Mouse (Mus musculus) kidney, embryonic 14.5 days (tissue): ENCODE data around the gene Dcaf6. TPM values are rescaled to one million over a fixed set of nuclear protein-coding genes. Genes with fewer than 3 reads are reported as not detected.
A peak's percentile ranks its signal among the peaks of the same experiment; 100 is the strongest.

Experiments used
- ATAC-seq: fragments of 200-750 bp; cut with Nextera tagmentation; 2 replicates; pipeline ENCODE4 v1.8.0; 2017; ENCODE audit warnings: moderate number of reproducible peaks, mild to moderate bottlenecking, moderate TSS enrichment, moderate library complexity; ENCODE audit not compliant: low FRiP score, low TSS enrichment
- H3K27ac ChIP-seq: fragments of 300-500 bp; sonication (generic); 2 replicates; pipeline ENCODE4 v1.5.1; 2014; ENCODE audit warnings: low read depth, mild to moderate bottlenecking, low read length, moderate library complexity, mixed read lengths
- H3K27me3 ChIP-seq: fragments of 300-500 bp; sonication (generic); 2 replicates; pipeline ENCODE4 v1.6.1; 2014; ENCODE audit warnings: mild to moderate bottlenecking, low read length; ENCODE audit not compliant: control insufficient read depth, insufficient read depth
- H3K36me3 ChIP-seq: fragments of 300-500 bp; sonication (generic); 2 replicates; pipeline ENCODE4 v1.6.1; 2014; ENCODE audit warnings: low read length, mixed read lengths; ENCODE audit not compliant: control insufficient read depth, insufficient read depth
- H3K4me1 ChIP-seq: fragments of 300-500 bp; sonication (generic); 2 replicates; pipeline ENCODE4 v1.6.1; 2014; ENCODE audit warnings: low read length, mixed read lengths; ENCODE audit not compliant: control insufficient read depth, insufficient read depth
- H3K4me2 ChIP-seq: fragments of 300-500 bp; sonication (generic); replicated peaks from 2 replicates; pipeline ENCODE4 v1.6.1; 2014; ENCODE audit warnings: low read depth, mild to moderate bottlenecking, low read length
- H3K4me3 ChIP-seq: fragments of 300-500 bp; sonication (generic); 2 replicates; pipeline ENCODE4 v1.5.1; 2014; ENCODE audit warnings: mild to moderate bottlenecking, low read length
- H3K9ac ChIP-seq: fragments of 300-500 bp; sonication (generic); 2 replicates; pipeline ENCODE4 v1.6.1; 2014; ENCODE audit warnings: low read depth, mild to moderate bottlenecking, low read length, moderate library complexity
- H3K9me3 ChIP-seq: fragments of 300-500 bp; sonication (generic); 2 replicates; pipeline ENCODE4 v1.6.1; 2016; ENCODE audit warnings: low read length; ENCODE audit not compliant: control insufficient read depth
- WGBS: fragments of 180-500 bp; shearing (Covaris S2); extraction: QIAGEN DNeasy Blood & Tissue Kit; methylation state at CpG from one replicate; pipeline ENCODE4 v1.1.7; 2014; 5-methylcytosine and 5-hydroxymethylcytosine counted together
- polyA plus RNA-seq: library from polyadenylated mRNA; unstranded; fragments of >200 nt; fragmentation: Nextera tagmentation; extraction: Ambion mirVana; gene quantifications from 2 replicates; pipeline ENCODE4 v1.2.1, GENCODE M21; 2014

Dcaf6 gene
- polyA plus RNA-seq = 11.6 and 18.4 TPM in 2 replicates

DNA sequence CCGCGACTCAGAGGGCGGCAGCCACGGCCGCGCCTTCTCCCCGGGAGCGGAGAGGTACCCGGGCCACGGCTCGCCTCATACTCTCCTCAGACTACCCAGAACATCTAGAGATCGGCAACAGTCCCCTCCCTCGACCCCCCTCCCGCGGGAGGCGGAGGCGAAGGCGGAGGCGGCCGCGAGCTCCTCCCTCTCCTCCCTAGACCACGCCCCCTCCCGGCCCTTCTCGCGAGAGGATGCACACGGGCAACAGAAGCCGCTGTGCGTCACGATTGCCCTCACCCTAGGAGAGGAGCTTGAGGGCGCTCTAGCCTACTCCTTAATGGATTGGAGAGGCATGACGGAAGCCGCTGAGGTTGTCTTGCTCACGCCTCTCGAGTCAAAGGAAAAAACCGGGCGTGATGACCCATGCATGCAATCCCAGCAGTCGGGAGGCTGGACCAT is at the start of gene Dcaf6, which contains the start of gene Mpc2:
Dcaf6 (minus strand) TSS at position 116 of the 441 bp plus-strand sequence.
Mpc2 (plus strand) TSS at position 278 of the 441 bp plus-strand sequence.
- H3K9me3 ChIP-seq = no peaks in the 10 kb centered on the region
- peaks cover 3% of the 10 kb centered on the region; the same call in 1 of the 2 replicates for H3K4me1 ChIP-seq
- peak within 1 kb of the TSS; percentile 96 for H3K27ac ChIP-seq
- H3K4me2 ChIP-seq = peak within 1 kb of the TSS; percentile 81
- peak within 1 kb of the TSS; percentile 96 for H3K4me3 ChIP-seq
- peak; percentile 93 for ATAC-seq
- H3K27me3 ChIP-seq = no peaks in the 10 kb centered on the region
- H3K36me3 ChIP-seq = no peaks in the 10 kb centered on the region
- WGBS = under 1% methylated on average over 29 of the region's 37 CpGs
- H3K9ac ChIP-seq = peak within 1 kb of the TSS; percentile 83

GRCm38 (mm10) chr1:165506303-165506702 is 46.0 kb upstream of the Dcaf6 start:
- 0 out of 2 replicates have a peak, but pooled peaks cover 5% of the 10 kb centered on the region for H3K4me1 ChIP-seq
- ATAC-seq = no peak
- no peaks in the 10 kb centered on the region for H3K9me3 ChIP-seq
- no peaks in the 10 kb centered on the region for H3K36me3 ChIP-seq
- H3K4me3 ChIP-seq = no peak overlapping the region
- no peak overlapping the region for H3K4me2 ChIP-seq
- H3K9ac ChIP-seq = no peak overlapping the region
- H3K27me3 ChIP-seq = no peaks in the 10 kb centered on the region
- WGBS = 90% methylated on average over 6 of the region's 6 CpGs
- H3K27ac ChIP-seq = no peak overlapping the region

DNA sequence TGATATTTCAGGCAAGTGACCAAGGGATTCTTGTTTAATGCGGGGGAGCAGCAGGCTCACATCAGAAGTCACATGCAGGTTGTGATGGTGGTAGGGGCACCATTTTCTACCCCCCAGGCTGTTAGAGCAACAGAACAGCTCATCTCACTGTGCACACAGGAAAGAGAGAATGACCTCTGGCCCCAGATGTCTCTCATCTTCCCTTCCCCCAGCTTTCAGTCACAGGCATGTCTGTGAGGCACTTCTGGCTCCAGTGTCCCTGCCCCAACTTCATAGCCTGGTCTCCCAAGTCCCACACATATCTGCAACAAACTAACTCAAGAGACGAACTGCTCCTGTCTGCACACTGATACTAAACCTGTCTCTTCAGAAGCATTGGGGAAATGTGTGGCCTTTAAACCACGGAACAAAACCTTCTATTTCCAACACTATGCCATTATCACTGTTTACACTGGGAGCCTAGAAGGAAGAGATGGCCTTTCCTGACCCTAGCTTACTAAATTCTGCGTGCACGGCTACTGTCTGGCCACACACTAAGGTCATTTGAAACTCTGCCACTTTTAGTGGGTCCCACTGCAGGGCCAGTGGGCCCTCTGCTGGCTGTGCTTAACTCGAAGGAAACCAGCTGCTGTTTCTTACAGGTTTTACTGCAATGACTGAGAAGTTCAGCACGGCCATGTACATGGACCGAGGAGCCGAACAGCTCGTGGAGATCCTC is 43.2 kb upstream of the Dcaf6 start:
- Histone ChIP-seq H3K27ac (no peak overlapping the region), H3K27me3 (no peaks in the 10 kb centered on the region), H3K4me2 (no peak overlapping the region), H3K9ac (no peak overlapping the region), H3K9me3 (no peaks in the 10 kb centered on the region), H3K4me1 (0 out of 2 replicates have a peak, but pooled peaks cover 5% of the 10 kb centered on the region), H3K4me3 (no peak overlapping the region), H3K36me3 (no peaks in the 10 kb centered on the region)
- ATAC-seq = peak; percentile 93
- WGBS = 14% methylated on average over 10 of the region's 10 CpGs

DNA sequence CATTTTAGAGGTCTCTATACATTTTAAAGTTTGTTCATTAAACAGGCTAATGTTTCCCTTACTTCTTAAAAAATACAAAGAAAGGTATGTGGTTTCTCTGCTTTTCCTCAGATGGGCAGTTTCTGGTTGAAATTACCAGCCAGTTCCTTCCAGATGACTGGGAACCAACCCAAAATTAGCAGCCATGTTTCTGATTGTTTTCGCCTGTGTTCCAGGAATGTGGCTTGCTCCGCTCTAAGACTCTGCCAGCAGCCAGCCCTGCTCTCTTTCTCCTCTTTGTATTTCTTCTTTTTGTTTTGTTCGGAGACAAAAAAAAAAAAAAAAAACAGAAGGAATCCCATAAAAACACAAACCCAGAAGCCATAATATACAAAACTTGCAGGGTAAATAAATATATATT is 38.6 kb upstream of the Dcaf6 start:
- Histone ChIP-seq H3K9ac (no peak overlapping the region), H3K27ac (no peak overlapping the region), H3K27me3 (no peaks in the 10 kb centered on the region), H3K9me3 (no peaks in the 10 kb centered on the region), H3K4me2 (no peak overlapping the region), H3K4me1 (0 out of 2 replicates have a peak, but pooled peaks cover 5% of the 10 kb centered on the region), H3K4me3 (no peak overlapping the region), H3K36me3 (no peaks in the 10 kb centered on the region)
- 76% methylated on average over 3 of the region's 3 CpGs for WGBS
- ATAC-seq = no peak

DNA sequence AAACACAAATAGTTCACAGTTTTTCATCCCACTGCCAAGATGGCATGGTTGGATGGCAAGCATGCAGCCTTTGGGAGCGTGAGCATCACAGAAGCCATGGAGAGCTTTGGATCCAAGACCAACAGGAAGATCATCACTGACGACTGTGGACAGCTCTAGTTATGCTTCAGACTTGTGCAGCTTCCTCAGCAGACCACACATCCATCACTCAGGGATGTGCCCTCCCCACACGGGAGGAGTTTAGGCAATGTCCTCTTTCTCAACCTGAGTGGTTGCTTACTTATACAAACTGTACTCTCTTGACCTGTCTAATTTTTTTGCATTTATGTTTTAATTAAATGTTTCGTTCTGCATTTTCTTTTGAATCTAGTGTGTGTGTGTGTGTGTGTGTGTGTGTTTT is 28.9 kb upstream of the Dcaf6 start:
- H3K27ac ChIP-seq = no peak overlapping the region

DNA sequence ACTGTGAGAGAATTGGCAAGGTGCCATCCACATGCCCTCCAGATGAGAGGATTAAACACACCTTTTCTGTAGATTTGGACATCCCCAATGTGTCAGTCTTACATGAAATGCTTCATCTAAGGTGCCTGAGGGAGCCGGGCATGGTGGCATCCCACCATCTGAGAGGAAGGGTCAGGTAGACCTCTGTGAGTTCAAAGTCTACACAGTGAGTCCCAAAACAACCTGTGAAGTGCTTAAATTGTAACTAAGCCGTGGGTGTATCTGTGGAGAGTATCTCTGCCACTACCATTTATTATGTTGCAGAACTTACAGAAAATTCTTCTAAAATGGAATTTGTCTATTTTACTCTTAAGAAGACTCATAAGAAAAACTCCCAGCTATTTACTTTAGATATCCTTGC is 25.8 kb upstream of the Dcaf6 start:
- Histone ChIP-seq H3K27me3 (no peaks in the 10 kb centered on the region), H3K4me1 (no peaks in the 10 kb centered on the region), H3K36me3 (peaks cover 5% of the 10 kb centered on the region; the same call in 1 of the 2 replicates), H3K27ac (no peak overlapping the region), H3K9me3 (no peaks in the 10 kb centered on the region), H3K4me2 (no peak overlapping the region), H3K4me3 (no peak overlapping the region), H3K9ac (no peak overlapping the region)
- WGBS = 90% methylated on average over 2 of the region's 2 CpGs
- ATAC-seq = no peak

More for the DNA sequence above, 28.9 kb upstream of the Dcaf6 start:
- H3K9me3 ChIP-seq = no peaks in the 10 kb centered on the region
- H3K9ac ChIP-seq = no peak overlapping the region
- no peaks in the 10 kb centered on the region for H3K36me3 ChIP-seq
- no peaks in the 10 kb centered on the region for H3K4me1 ChIP-seq
- WGBS = 83% methylated on average over 4 of the region's 4 CpGs
- H3K27me3 ChIP-seq = no peaks in the 10 kb centered on the region
- ATAC-seq = no peak
- H3K4me2 ChIP-seq = no peak overlapping the region
- no peak overlapping the region for H3K4me3 ChIP-seq

DNA sequence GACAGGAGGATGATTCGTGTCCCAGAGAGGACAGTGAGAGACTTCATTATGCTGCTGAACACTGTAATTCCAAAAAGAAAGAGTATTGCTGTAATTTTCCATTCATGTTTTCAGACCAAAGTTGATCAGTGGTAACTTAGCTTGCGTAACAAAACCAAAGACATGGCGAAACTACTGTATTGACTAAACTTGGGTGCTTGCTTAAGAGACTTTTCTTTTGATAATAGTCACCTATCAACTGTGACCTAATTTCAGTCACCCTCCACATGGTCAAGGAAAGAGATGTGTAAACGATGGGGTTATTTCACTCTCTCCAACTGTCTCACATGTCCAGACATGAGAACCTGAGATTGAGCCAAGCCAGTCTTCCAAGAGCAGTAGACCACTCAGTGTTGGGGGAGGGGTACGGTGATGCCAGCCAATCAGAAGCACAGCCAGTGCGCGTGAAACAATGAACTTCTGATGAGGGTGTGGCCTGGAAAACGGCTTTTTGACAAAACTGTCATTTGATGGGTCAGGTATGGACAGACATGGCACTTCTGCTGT is 24.5 kb upstream of the Dcaf6 start, which contains the start of gene Adcy10:
Adcy10 (plus strand) TSS at position 496 of the 546 bp plus-strand sequence.
- Histone ChIP-seq H3K36me3 (peaks cover 12% of the 10 kb centered on the region; the same call in 1 of the 2 replicates), H3K27me3 (no peaks in the 10 kb centered on the region), H3K4me3 (no peak within 1 kb of the TSS), H3K27ac (no peak within 1 kb of the TSS), H3K4me2 (no peak within 1 kb of the TSS), H3K4me1 (no peaks in the 10 kb centered on the region), H3K9ac (no peak within 1 kb of the TSS), H3K9me3 (no peaks in the 10 kb centered on the region)
- 93% methylated on average over 8 of the region's 8 CpGs for WGBS
- ATAC-seq = no peak

DNA sequence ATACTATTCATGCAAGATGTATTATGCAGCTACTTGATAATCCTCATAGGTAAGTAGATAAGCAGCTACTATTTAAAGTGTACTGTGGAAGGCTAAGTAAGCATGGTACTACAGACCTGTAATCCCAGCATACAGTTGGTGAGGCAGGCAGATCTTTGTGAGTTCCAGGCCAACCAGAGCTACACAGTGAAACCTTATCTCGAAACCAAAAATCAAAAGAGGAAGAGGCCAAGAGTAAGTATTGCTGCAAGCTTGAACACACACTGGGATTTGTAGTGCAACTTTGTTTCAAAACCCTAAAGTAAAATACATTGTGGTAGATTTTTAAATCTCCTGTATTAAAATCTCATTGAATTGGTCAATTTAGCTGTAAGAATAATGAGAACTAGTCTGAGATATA is 11.2 kb upstream of the Dcaf6 start:
- Histone ChIP-seq H3K27ac (no peak overlapping the region), H3K9ac (no peak overlapping the region), H3K4me3 (no peak overlapping the region), H3K9me3 (no peaks in the 10 kb centered on the region), H3K4me1 (no peaks in the 10 kb centered on the region), H3K4me2 (no peak overlapping the region), H3K27me3 (no peaks in the 10 kb centered on the region), H3K36me3 (no peaks in the 10 kb centered on the region)
- 86% methylated on average over 1 of the region's 1 CpGs for WGBS
- no peak for ATAC-seq

DNA sequence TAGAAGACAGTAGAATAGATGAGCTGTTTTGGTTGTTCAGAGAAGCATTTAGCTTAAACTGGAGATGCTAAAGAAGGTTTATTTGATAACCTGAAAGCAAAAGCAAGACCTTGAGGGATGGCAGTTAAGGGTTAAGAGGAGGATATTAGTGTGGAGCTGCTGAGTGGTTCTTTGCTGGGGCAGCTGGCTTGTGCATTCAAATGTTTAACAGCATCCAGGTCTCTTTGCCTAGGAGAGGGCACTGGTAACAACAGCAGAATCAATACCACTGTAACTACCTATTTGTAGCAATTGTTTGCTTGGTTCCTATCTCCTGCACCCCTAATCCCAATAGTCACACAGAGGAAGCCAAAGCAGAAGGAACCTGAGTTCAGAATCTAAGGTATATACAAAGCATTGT is 9.4 kb upstream of the Dcaf6 start:
- H3K36me3 ChIP-seq = no peaks in the 10 kb centered on the region
- no peaks in the 10 kb centered on the region for H3K27me3 ChIP-seq
- H3K4me1 ChIP-seq = no peaks in the 10 kb centered on the region
- no peak for ATAC-seq
- peak overlapping the region; percentile 70 for H3K27ac ChIP-seq
- H3K9ac ChIP-seq = no peak overlapping the region
- H3K4me3 ChIP-seq = no peak overlapping the region
- H3K4me2 ChIP-seq = no peak overlapping the region
- H3K9me3 ChIP-seq = no peaks in the 10 kb centered on the region
